Mouse (Mus musculus) heart, postnatal 25 days (tissue): ENCODE data around the gene Tek. TPM values are rescaled to one million over a fixed set of nuclear protein-coding genes. Genes with fewer than 3 reads are reported as not detected.

ENCODE experiments used
- DNase-seq: peaks from one replicate; pipeline ENCODE4 v3.0.0; 2022; ENCODE audit warnings: low spot score
- intact Hi-C: fragments of 180-260 bp; cut with DNase I; formaldehyde crosslinking; loops from one replicate; pipeline ENCODE4 v1.15.1; 2025
- total RNA-seq, 2 experiments: library from RNA; stranded (reverse); gene quantifications; 2 replicates each; pipeline ENCODE4 v1.2.3; 2021

Tek gene
- total RNA-seq, 2 experiments from 2014 or later = 41.6 to 47.3 TPM

DNA sequence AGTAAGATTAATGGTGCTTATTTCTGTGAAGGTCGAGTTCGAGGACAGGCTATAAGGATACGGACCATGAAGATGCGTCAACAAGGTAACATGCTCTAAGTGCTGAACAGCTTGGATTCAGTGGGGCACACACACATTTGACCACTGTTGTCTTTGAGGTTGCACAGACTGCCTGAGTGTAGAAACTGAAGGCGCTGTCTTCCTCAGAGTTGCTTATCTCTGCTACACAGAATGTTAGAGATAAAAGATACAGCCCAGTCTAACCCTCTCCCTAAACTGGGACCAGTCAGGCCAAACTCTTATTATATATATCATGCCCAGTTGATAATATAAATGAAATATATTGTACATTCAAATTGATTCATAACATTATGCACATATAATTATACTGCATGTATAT, 42.0 kb downstream of the Tek start:
- DNase-seq = no peak
- intact Hi-C loops = no loop called here

DNA sequence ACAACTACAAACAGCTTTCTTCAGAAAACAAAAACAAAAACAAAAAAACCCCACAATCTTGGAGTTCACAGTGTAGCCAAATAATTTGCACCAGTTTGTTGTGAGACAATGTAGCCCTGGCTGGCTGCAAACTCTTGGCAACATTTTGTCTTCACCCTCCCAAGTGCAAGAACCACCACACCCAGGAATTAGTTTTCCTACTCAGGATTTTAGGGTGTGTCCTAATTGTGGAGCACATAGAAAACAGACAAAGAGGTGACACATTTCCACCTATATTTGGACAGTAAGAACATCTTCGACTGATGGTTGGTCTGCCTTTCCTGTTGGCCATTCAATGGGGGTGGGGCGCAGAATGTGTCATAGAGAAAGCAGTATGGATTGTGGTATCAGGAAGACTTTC, 46.8 kb downstream of the Tek start:
- no peak for DNase-seq
- intact Hi-C loops = no loop called here

DNA sequence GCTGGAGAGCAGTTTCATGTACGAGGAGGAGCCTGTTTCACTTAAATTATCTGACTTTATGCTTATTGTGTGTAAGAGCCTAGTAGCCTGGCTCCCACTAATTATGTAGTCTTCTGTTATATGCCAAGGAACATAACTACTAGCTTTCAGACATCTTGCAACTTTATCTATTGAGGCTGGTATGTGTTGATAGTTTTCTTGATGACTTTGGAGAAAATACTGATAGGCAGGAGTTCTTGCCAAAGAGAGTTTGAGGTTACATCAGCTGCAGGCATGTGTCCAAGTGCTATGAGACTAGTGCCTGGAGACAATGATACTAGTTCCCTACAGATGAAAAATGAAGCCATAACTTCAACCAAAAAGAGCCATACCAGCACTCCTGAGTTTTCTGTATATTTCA, 64.1 kb downstream of the Tek start:
- intact Hi-C loops = no loop called here
- peak; percentile 52 for DNase-seq

DNA sequence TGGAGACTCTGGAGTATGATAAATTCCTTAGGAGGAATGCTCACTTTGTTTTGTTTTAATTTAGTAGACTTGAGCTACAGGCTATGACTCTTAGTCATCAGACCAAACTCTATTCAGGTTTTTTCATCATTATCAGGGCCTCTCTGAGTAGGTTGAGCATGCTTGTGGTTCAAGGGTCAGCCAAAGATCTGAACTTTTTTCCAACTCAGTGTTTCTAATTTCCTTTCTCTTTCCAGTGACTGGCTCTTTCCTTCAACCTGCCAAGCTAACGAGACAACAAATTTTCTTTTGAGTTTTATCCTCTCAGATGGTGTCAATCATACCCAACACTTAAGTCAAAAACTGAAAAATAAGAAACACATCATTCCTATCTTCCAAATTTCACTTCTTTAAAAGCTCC, 71.5 kb downstream of the Tek start:
- DNase-seq = no peak
- intact Hi-C loops = no loop called here

DNA sequence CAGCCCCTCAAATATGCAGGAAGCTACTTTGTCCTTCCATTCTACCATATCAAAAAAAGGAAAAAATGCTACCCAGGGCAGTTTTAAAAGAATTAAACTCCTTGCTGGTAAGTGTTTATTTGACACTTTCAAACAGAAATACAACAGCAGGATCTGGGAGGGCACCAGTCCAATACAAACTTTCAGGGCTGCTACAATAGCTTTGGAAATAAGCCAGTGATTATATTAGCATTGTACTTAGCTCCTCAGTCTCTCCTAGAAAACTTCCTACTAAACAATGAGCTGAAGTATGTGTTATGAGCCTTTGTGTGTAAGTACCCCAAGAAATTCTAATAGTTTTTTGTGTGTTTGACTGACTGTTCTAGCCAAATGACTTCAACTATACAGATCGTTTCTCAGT, 87.8 kb downstream of the Tek start:
- intact Hi-C loops = loop anchor here (5.0 kb wide), 1 partner anchor 160 kb away; no protein-coding TSS in a partner anchor
- no peak for DNase-seq

DNA sequence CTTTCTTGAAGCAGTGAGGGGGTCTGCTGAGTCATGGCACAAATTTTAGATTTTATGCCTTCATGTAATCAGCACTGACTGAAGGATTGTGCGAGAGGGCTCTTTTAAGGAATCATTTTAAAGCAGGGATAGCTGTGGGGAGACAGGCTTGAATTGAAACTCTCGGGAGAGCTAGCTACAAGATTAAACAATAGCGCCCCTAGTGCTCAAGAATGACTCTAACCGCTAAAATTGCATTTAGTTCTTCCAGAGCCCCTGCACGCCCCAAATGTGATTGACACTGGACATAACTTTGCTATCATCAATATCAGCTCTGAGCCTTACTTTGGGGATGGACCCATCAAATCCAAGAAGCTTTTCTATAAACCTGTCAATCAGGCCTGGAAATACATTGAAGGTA, 88.3 kb downstream of the Tek start:
- intact Hi-C loops = loop anchor here (5.0 kb wide), 1 partner anchor 160 kb away; no protein-coding TSS in a partner anchor
- no peak for DNase-seq

DNA sequence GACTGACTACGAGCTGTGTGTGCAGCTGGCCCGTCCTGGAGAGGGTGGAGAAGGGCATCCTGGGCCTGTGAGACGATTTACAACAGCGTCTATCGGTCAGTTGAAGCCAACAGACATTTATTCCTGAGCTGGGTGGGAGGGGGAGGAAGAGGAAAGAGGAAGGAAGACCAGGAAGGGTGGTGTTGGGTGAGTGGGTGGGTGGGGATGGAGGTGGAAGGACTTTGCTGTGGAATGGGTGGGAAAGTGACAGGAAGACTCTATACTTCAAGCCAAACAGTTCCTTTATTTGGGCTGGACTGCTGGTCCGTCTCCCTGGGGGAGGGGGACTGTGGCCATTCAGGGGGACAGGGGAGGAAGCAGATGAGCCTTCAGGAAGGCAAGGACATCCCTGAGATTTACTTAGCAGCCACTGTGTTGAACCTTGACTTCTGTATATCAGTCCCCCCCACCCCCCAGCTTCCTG, 90.9 kb downstream of the Tek start:
- peak; percentile 36 for DNase-seq
- intact Hi-C loops = loop anchor here (2.0 to 5.0 kb wide), 2 partner anchors 83 to 163 kb away; no protein-coding TSS in a partner anchor

DNA sequence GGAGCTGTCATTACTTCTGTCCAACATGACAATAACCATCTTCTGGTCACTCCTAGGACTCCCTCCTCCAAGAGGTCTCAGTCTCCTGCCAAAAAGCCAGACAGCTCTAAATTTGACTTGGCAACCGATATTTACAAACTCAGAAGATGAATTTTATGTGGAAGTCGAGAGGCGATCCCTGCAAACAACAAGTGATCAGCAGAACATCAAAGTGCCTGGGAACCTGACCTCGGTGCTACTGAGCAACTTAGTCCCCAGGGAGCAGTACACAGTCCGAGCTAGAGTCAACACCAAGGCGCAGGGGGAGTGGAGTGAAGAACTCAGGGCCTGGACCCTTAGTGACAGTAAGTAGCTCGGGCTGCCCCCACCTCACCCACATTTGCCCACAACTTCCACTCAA, 98.0 kb downstream of the Tek start:
- intact Hi-C loops = loop anchor here (2.0 kb wide), 1 partner anchor 14 kb away; no protein-coding TSS in a partner anchor
- DNase-seq = no peak

DNA sequence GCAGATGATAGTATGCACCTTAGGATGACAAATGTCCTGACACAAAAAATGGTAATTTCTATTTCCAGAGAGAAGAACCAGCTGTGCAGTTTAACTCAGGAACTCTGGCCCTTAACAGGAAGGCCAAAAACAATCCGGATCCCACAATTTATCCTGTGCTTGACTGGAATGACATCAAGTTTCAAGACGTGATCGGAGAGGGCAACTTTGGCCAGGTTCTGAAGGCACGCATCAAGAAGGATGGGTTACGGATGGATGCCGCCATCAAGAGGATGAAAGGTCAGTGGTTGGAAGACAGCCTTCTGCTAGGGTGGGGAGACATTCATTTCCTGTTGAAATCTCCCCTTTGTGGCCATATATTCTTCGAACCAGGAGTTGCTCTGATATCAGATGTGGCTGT, 114.2 kb downstream of the Tek start:
- DNase-seq = no peak
- intact Hi-C loops = no loop called here

DNA sequence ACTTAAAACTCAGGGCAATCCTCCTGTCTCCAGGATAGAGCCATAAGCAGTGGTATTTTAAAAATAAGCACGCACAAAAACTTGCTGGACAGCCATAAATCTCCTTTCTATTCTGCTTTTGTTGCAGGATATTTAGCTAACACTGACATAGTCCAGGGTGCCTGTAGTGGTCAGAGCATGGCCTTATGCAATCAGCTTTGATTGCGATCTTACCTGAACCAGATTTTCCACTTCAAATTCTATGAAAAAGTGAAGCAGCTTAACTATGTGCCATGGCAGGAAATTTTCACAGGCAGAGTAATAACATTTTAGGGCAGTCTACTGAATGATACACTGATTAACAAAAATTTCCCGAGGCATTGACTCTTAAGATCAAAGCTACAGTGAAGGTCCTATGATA, 115.2 kb downstream of the Tek start:
- no peak for DNase-seq
- intact Hi-C loops = no loop called here

DNA sequence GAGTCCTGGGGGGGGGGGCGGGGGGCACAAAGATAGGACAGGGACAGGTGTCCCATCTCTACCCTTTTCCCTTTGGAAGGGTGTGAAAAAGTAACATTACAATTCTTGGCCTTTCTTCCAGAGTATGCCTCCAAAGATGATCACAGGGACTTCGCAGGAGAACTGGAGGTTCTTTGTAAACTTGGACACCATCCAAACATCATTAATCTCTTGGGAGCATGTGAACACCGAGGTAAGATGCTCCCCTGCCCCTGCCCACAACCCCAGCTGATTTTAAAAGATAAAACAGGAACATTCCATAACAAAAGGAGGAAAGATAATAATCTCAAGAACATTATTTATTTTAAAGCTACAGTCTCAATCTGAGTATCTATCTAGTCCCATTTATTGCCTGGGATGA, 116.1 kb downstream of the Tek start:
- intact Hi-C loops = no loop called here
- no peak for DNase-seq

DNA sequence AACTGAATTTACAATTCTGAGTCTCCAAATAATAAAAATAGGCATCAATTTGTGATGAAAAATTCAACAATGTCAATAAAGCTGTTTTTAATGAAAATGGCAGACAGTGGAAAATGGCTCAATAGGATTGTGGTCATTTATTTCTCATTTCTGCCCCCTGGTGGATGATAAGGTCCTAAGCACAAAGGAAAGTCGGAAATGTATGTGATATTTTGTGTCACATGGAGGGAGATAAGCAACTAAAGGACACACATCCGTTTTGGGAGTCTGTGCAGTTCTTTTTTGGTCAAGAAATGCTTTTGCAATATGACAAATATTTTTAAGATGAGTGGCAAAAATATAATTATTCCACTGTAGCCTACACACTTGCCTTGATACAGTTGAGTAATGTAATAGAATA, 161.7 kb downstream of the Tek start:
- intact Hi-C loops = loop anchor here (5.0 kb wide), 1 partner anchor 233 kb away; no protein-coding TSS in a partner anchor
- DNase-seq = no peak

DNA sequence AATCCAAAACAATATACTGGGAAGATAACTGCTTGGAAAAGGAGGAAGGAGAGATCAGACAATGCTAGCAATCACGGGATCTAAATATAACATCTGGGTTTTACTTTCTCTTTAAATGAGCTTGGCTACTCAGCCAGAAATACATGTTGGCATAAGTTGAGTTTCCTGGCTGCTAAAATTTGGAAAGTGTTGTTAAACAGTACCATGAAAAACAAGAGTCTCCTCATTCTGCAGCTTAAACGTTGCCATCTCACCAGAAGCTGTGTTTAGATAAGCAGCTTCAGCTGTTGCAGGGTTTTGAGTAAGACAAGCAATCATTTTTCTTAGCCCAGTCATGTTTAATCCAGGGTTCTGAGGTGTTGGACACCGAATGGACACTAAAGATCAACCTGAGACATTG, 162.7 kb downstream of the Tek start:
- no peak for DNase-seq
- intact Hi-C loops = loop anchor here (5.0 kb wide), 1 partner anchor 234 kb away; no protein-coding TSS in a partner anchor

Other genes with a start within 250 kb of the Tek start
- gene Gm10306, start 182.7 kb upstream of the Tek start, total RNA-seq = not detected
- 1 to 10 TPM; 3.9 to 4.5 TPM for gene Caap1, start 182.5 kb upstream of the Tek start, total RNA-seq
- 10 to 100 TPM; 41.8 to 45.6 TPM for gene Plaa, start 136.0 kb upstream of the Tek start, total RNA-seq
- 1 to 10 TPM; 4.8 to 5.3 TPM for gene Ift74, start 124.8 kb upstream of the Tek start, total RNA-seq
- not detected for gene Lrrc19, start 89.1 kb upstream of the Tek start, total RNA-seq
- gene Eqtn, start 189.6 kb downstream of the Tek start, total RNA-seq = not detected
- gene Mysm1, start 239.8 kb downstream of the Tek start, total RNA-seq = 10 to 100 TPM; 10.5 to 11.4 TPM